Mouse (Mus musculus) heart, postnatal 0 days (tissue): ENCODE measurements around the gene Gm1043.

Source experiments
- CTCF ChIP-seq: IDR thresholded peaks from 2 replicates; pipeline ENCODE4 v1.5.1; 2016; ENCODE audit warnings: antibody characterized with exemption, control low read depth, low read depth
- EP300 ChIP-seq: IDR thresholded peaks from 2 replicates; pipeline ENCODE4 v1.6.1; 2016; ENCODE audit warnings: antibody characterized with exemption, low read depth

DNA sequence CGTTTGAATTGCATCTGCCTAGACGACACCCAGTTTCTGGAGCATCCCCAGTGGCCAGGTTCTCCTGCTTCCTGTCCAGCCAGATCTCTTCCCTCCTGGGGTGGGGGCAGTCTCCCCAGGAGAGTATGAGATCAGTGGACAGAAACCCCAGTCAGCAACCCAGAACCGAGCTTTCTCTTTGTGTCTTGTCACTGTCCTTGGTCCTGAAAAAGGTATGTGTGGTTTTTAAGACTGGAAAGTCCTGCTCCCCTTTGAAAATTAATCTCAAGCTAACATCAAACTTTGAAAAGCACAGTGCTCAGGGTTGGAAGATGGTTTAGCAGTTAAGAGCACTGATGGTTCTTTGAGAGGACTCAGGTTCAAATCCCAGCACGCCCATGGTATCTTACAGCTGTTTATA is 46.7 kb downstream of the Gm1043 start:
- TF ChIP-seq CTCF, result no peak
- no peak for TF ChIP-seq EP300
